Mouse (Mus musculus) lung, embryonic 16.5 days (tissue): Measurements from ENCODE around the gene Rfx5. TPM values are rescaled to one million over a fixed set of nuclear protein-coding genes. Genes with fewer than 3 reads are reported as not detected.

Source experiments
- ATAC-seq: fragments of 200-750 bp; cut with Nextera tagmentation; 2 replicates; pipeline ENCODE4 v1.8.0; 2017; ENCODE audit warnings: low read depth, mild to moderate bottlenecking, moderate library complexity
- H3K27ac ChIP-seq: fragments of 300-500 bp; sonication (generic); 2 replicates; pipeline ENCODE4 v1.5.1; 2014; ENCODE audit warnings: mild to moderate bottlenecking, control low read depth, low read length
- H3K27me3 ChIP-seq: fragments of 300-500 bp; sonication (generic); 2 replicates; pipeline ENCODE4 v1.6.1; 2014; ENCODE audit warnings: low read depth, low read length, mixed read lengths; ENCODE audit not compliant: control insufficient read depth, insufficient read depth
- H3K36me3 ChIP-seq: fragments of 300-500 bp; sonication (generic); 2 replicates; pipeline ENCODE4 v1.6.1; 2014; ENCODE audit warnings: low read length; ENCODE audit not compliant: control insufficient read depth, insufficient read depth
- H3K4me1 ChIP-seq: fragments of 300-500 bp; sonication (generic); replicated peaks from 2 replicates; pipeline ENCODE4 v1.6.1; 2014; ENCODE audit warnings: low read length, mixed read lengths; ENCODE audit not compliant: control insufficient read depth, insufficient read depth
- H3K4me2 ChIP-seq: fragments of 300-500 bp; sonication (generic); 2 replicates; pipeline ENCODE4 v1.6.1; 2014; ENCODE audit warnings: low read depth, low read length, control low read depth
- H3K4me3 ChIP-seq: fragments of 300-500 bp; sonication (generic); 2 replicates; pipeline ENCODE4 v1.5.1; 2014; ENCODE audit warnings: mild to moderate bottlenecking, low read length, control low read depth
- H3K9ac ChIP-seq: fragments of 300-500 bp; sonication (generic); 2 replicates; pipeline ENCODE4 v1.6.1; 2014; ENCODE audit warnings: low read length, control low read depth
- H3K9me3 ChIP-seq: fragments of 300-500 bp; sonication (generic); 2 replicates; pipeline ENCODE4 v1.6.1; 2016; ENCODE audit warnings: low read length; ENCODE audit not compliant: control insufficient read depth
- WGBS: fragments of 180-500 bp; shearing (Covaris S2); extraction: QIAGEN DNeasy Blood & Tissue Kit; methylation state at CpG from one replicate; pipeline ENCODE4 v1.1.7; 2014; 5-methylcytosine and 5-hydroxymethylcytosine counted together
- microRNA-seq: library from miRNA; unstranded; fragments of <30 nt; microRNA quantifications from one replicate; pipeline ENCODE4, GENCODE M21; 2016
- polyA plus RNA-seq: library from polyadenylated mRNA; unstranded; fragments of >200 nt; fragmentation: Nextera tagmentation; extraction: Ambion mirVana; gene quantifications from 2 replicates; pipeline ENCODE4 v1.2.1, GENCODE M21; 2015

The Rfx5 gene
- polyA plus RNA-seq, 1 experiment from 2014 or later = 10.0 TPM

GRCm38 (mm10) chr3:95005651-95006050 lies 51.8 kb downstream of the Rfx5 start:
- 93% methylated on average over 3 of the region's 3 CpGs for WGBS
- no peak for ATAC-seq
- Histone ChIP-seq H3K9ac (no peak overlapping the region), H3K27ac (no peak overlapping the region), H3K4me2 (no peak overlapping the region), H3K36me3 (peaks cover 49% of the 10 kb centered on the region), H3K9me3 (no peaks in the 10 kb centered on the region), H3K4me3 (no peak overlapping the region), H3K4me1 (no peaks in the 10 kb centered on the region), H3K27me3 (no peaks in the 10 kb centered on the region)

GRCm38 (mm10) chr3:95007706-95008105 lies 53.8 kb downstream of the Rfx5 start:
- whole genome bisulfite sequencing = 90% methylated on average over 9 of the region's 9 CpGs
- H3K27me3 ChIP-seq = no peaks in the 10 kb centered on the region
- no peak for ATAC-seq
- H3K4me2 ChIP-seq = no peak overlapping the region
- no peak overlapping the region for H3K9ac ChIP-seq
- no peak overlapping the region for H3K27ac ChIP-seq
- no peaks in the 10 kb centered on the region for H3K9me3 ChIP-seq
- no peaks in the 10 kb centered on the region for H3K4me1 ChIP-seq
- peaks cover 47% of the 10 kb centered on the region for H3K36me3 ChIP-seq
- H3K4me3 ChIP-seq = no peak overlapping the region

GRCm38 (mm10) chr3:95010396-95010795 lies 56.5 kb downstream of the Rfx5 start:
- no peak overlapping the region for H3K4me2 ChIP-seq
- WGBS = 72% methylated on average over 7 of the region's 7 CpGs
- no peak overlapping the region for H3K4me3 ChIP-seq
- peaks cover 11% of the 10 kb centered on the region for H3K4me1 ChIP-seq
- H3K27ac ChIP-seq = no peak overlapping the region
- no peaks in the 10 kb centered on the region for H3K27me3 ChIP-seq
- H3K36me3 ChIP-seq = peaks cover 38% of the 10 kb centered on the region
- no peaks in the 10 kb centered on the region for H3K9me3 ChIP-seq
- no peak overlapping the region for H3K9ac ChIP-seq
- no peak for ATAC-seq

Small RNA genes lying within 50 kb of the gene (microRNA-seq; reads per million reads assigned to microRNA genes)
- 1.2 reads per million for gene Mir7013

Other genes with a start within 250 kb of the Rfx5 start
- gene Cgn, start 167.6 kb upstream of the Rfx5 start, polyA plus RNA-seq = 33.6 and 37.7 TPM in 2 replicates
- gene Pogz, start 116.5 kb upstream of the Rfx5 start, polyA plus RNA-seq = 14.6 and 16.9 TPM in 2 replicates
- gene Psmb4, start 67.1 kb upstream of the Rfx5 start, polyA plus RNA-seq = 306 and 339 TPM in 2 replicates
- 341 and 430 TPM in 2 replicates for gene Selenbp1, start 21.0 kb upstream of the Rfx5 start, polyA plus RNA-seq
- gene Pi4kb, start 20.7 kb downstream of the Rfx5 start, polyA plus RNA-seq = 25.1 and 25.7 TPM in 2 replicates
- gene Zfp687, start 61.4 kb downstream of the Rfx5 start, polyA plus RNA-seq = 23.3 and 23.6 TPM in 2 replicates
- gene Psmd4, start 88.5 kb downstream of the Rfx5 start, polyA plus RNA-seq = 223 and 224 TPM in 2 replicates
- gene Pip5k1a, start 152.9 kb downstream of the Rfx5 start, polyA plus RNA-seq = 19.5 and 20.2 TPM in 2 replicates
- 152 and 156 TPM in 2 replicates for gene Vps72, start 156.9 kb downstream of the Rfx5 start, polyA plus RNA-seq
- 2.7 and 4.4 TPM in 2 replicates for gene Tmod4, start 170.4 kb downstream of the Rfx5 start, polyA plus RNA-seq
- 69.9 and 79.0 TPM in 2 replicates for gene Scnm1, start 179.9 kb downstream of the Rfx5 start, polyA plus RNA-seq
- 16.2 and 16.9 TPM in 2 replicates for gene Lysmd1, start 180.0 kb downstream of the Rfx5 start, polyA plus RNA-seq
- gene Tnfaip8l2, start 188.3 kb downstream of the Rfx5 start, polyA plus RNA-seq = 4.0 and 5.4 TPM in 2 replicates
- gene Sema6c, start 206.4 kb downstream of the Rfx5 start, polyA plus RNA-seq = 3.2 and 4.1 TPM in 2 replicates